Mouse (Mus musculus): ENCODE measurements at regions not wholly inside any gene's neighbourhood (a gene's known extent, or its start where the extent isn't known, plus 50 kb on each side); places are given as distances from the start of the nearest gene placed in this dataset.
A peak's percentile ranks its signal among the peaks of the same experiment; 100 is the strongest.
"Not testable (repeated sequence)": the region's sequence is repeated elsewhere in the genome, so short reads cannot be mapped to it uniquely, and the experiment has no call there.

- Histone ChIP-seq H3K36me3 (ENCODE audit: control insufficient read depth, insufficient read depth, low read length) (no peaks in the 10 kb centered on the region), H3K9me3 (ENCODE audit: control insufficient read depth, low read length) (no peaks in the 10 kb centered on the region), H3K4me1 (ENCODE audit: control insufficient read depth, insufficient read depth, low read length) (no peaks in the 10 kb centered on the region), H3K4me3 (replicated peaks; ENCODE audit: low read depth, low read length) (no peak overlapping the region), H3K4me2 (ENCODE audit: low read length) (no peak overlapping the region), H3K27ac (replicated peaks; ENCODE audit: low read depth, low read length) (no peak overlapping the region), H3K9ac (replicated peaks; ENCODE audit: low read length) (no peak overlapping the region), H3K27me3 (ENCODE audit: control insufficient read depth, insufficient read depth, low read length) (no peaks in the 10 kb centered on the region)
- DNase-seq (no peak), ATAC-seq (ENCODE audit: low FRiP score, low TSS enrichment) (peak; percentile 37; the same call in 1 of the 2 replicates)
- 87% methylated on average over 2 of the region's 2 CpGs for WGBS
Observed at GRCm38 (mm10) chr12:119527760-119528159, 213.7 kb downstream of the Macc1 start.

GRCm38 (mm10) chr12:119548376-119548775, 234.3 kb downstream of the Macc1 start:
- H3K27me3 ChIP-seq (ENCODE audit: control insufficient read depth, insufficient read depth, low read length); H3K9ac ChIP-seq (replicated peaks; ENCODE audit: low read length); DNase-seq; ATAC-seq (ENCODE audit: low FRiP score, low TSS enrichment); H3K4me2 ChIP-seq (ENCODE audit: low read length); H3K27ac ChIP-seq (replicated peaks; ENCODE audit: low read depth, low read length); H3K4me1 ChIP-seq (ENCODE audit: control insufficient read depth, insufficient read depth, low read length); H3K36me3 ChIP-seq (ENCODE audit: control insufficient read depth, insufficient read depth, low read length); H3K4me3 ChIP-seq (replicated peaks; ENCODE audit: low read depth, low read length); H3K9me3 ChIP-seq (ENCODE audit: control insufficient read depth, low read length): not testable (repeated sequence)
- 73% methylated on average over 2 of the region's 2 CpGs for WGBS

GRCm38 (mm10) chr12:119576690-119577089, 262.6 kb downstream of the Macc1 start:
- 65% methylated on average over 3 of the region's 3 CpGs for WGBS

GRCm38 (mm10) chr12:119577280-119577679, 263.2 kb downstream of the Macc1 start:
- Histone ChIP-seq H3K4me3 (replicated peaks; ENCODE audit: low read depth, low read length) (no peak overlapping the region), H3K9ac (replicated peaks; ENCODE audit: low read length) (no peak overlapping the region), H3K4me2 (ENCODE audit: low read length) (no peak overlapping the region), H3K9me3 (ENCODE audit: control insufficient read depth, low read length) (peaks cover 2% of the 10 kb centered on the region; the same call in 1 of the 2 replicates), H3K27ac (replicated peaks; ENCODE audit: low read depth, low read length) (no peak overlapping the region), H3K27me3 (ENCODE audit: control insufficient read depth, insufficient read depth, low read length) (no peaks in the 10 kb centered on the region), H3K4me1 (ENCODE audit: control insufficient read depth, insufficient read depth, low read length) (no peaks in the 10 kb centered on the region), H3K36me3 (ENCODE audit: control insufficient read depth, insufficient read depth, low read length) (no peaks in the 10 kb centered on the region)
- no peak for ATAC-seq (ENCODE audit: low FRiP score, low TSS enrichment)
- DNase-seq, result no peak

More at GRCm38 (mm10) chr12:119576690-119577089, 262.6 kb downstream of the Macc1 start:
- Histone ChIP-seq H3K36me3 (ENCODE audit: control insufficient read depth, insufficient read depth, low read length) (no peaks in the 10 kb centered on the region), H3K27ac (replicated peaks; ENCODE audit: low read depth, low read length) (no peak overlapping the region), H3K27me3 (ENCODE audit: control insufficient read depth, insufficient read depth, low read length) (no peaks in the 10 kb centered on the region), H3K9ac (replicated peaks; ENCODE audit: low read length) (no peak overlapping the region), H3K4me2 (ENCODE audit: low read length) (no peak overlapping the region), H3K4me3 (replicated peaks; ENCODE audit: low read depth, low read length) (no peak overlapping the region), H3K9me3 (ENCODE audit: control insufficient read depth, low read length) (peaks cover 8% of the 10 kb centered on the region), H3K4me1 (ENCODE audit: control insufficient read depth, insufficient read depth, low read length) (no peaks in the 10 kb centered on the region)
- DNase-seq (peak; percentile 50), ATAC-seq (ENCODE audit: low FRiP score, low TSS enrichment) (peak; percentile 46; the same call in 1 of the 2 replicates)

GRCm38 (mm10) chr12:119601361-119601760, 287.3 kb downstream of the Macc1 start:
- H3K4me1 ChIP-seq (ENCODE audit: control insufficient read depth, insufficient read depth, low read length), result no peaks in the 10 kb centered on the region
- H3K36me3 ChIP-seq (ENCODE audit: control insufficient read depth, insufficient read depth, low read length), result no peaks in the 10 kb centered on the region
- H3K27ac ChIP-seq (replicated peaks; ENCODE audit: low read depth, low read length), result no peak overlapping the region
- H3K4me2 ChIP-seq (ENCODE audit: low read length), result no peak overlapping the region
- no peak overlapping the region for H3K4me3 ChIP-seq (replicated peaks; ENCODE audit: low read depth, low read length)
- no peak for ATAC-seq (ENCODE audit: low FRiP score, low TSS enrichment)
- DNase-seq, result no peak
- H3K9me3 ChIP-seq (ENCODE audit: control insufficient read depth, low read length), result no peaks in the 10 kb centered on the region
- H3K9ac ChIP-seq (replicated peaks; ENCODE audit: low read length), result no peak overlapping the region
- H3K27me3 ChIP-seq (ENCODE audit: control insufficient read depth, insufficient read depth, low read length), result no peaks in the 10 kb centered on the region

- Histone ChIP-seq H3K27me3 (ENCODE audit: control insufficient read depth, insufficient read depth, low read length) (no peaks in the 10 kb centered on the region), H3K36me3 (ENCODE audit: control insufficient read depth, insufficient read depth, low read length) (no peaks in the 10 kb centered on the region), H3K4me3 (replicated peaks; ENCODE audit: low read depth, low read length) (no peak overlapping the region), H3K4me1 (ENCODE audit: control insufficient read depth, insufficient read depth, low read length) (no peaks in the 10 kb centered on the region), H3K27ac (replicated peaks; ENCODE audit: low read depth, low read length) (0 out of 2 replicates have a peak overlapping the region, but pooled peaks have one; percentile 22), H3K4me2 (ENCODE audit: low read length) (no peak overlapping the region), H3K9me3 (ENCODE audit: control insufficient read depth, low read length) (no peaks in the 10 kb centered on the region), H3K9ac (replicated peaks; ENCODE audit: low read length) (no peak overlapping the region)
- no peak; the same call in 1 of the 2 replicates for ATAC-seq (ENCODE audit: low FRiP score, low TSS enrichment)
- WGBS, result 62% methylated on average over 1 of the region's 1 CpGs
- peak; percentile 53 for DNase-seq
Observed at GRCm38 (mm10) chr12:119624238-119624637, 310.2 kb downstream of the Macc1 start.

- DNase-seq, result peak; percentile 19
- no peak overlapping the region for H3K9ac ChIP-seq (replicated peaks; ENCODE audit: low read length)
- no peak overlapping the region for H3K4me2 ChIP-seq (ENCODE audit: low read length)
Observed at GRCm38 (mm10) chr12:119655366-119655765, 290.3 kb upstream of the Tmem196 start.

More at GRCm38 (mm10) chr12:119655366-119655765, 290.3 kb upstream of the Tmem196 start:
- no peaks in the 10 kb centered on the region for H3K27me3 ChIP-seq (ENCODE audit: control insufficient read depth, insufficient read depth, low read length)
- H3K36me3 ChIP-seq (ENCODE audit: control insufficient read depth, insufficient read depth, low read length), result no peaks in the 10 kb centered on the region
- ATAC-seq (ENCODE audit: low FRiP score, low TSS enrichment), result no peak
- no peaks in the 10 kb centered on the region for H3K9me3 ChIP-seq (ENCODE audit: control insufficient read depth, low read length)
- H3K4me1 ChIP-seq (ENCODE audit: control insufficient read depth, insufficient read depth, low read length), result no peaks in the 10 kb centered on the region
- WGBS, result 78% methylated on average over 2 of the region's 2 CpGs
- no peak overlapping the region for H3K4me3 ChIP-seq (replicated peaks; ENCODE audit: low read depth, low read length)
- H3K27ac ChIP-seq (replicated peaks; ENCODE audit: low read depth, low read length), result no peak overlapping the region

Measured in midbrain, embryonic 14.5 days (tissue).